Mouse (Mus musculus): ENCODE results near the gene Gm20388. TPM values are rescaled to one million over a fixed set of nuclear protein-coding genes. Genes with fewer than 3 reads are reported as not detected.

The Gm20388 gene
- total RNA-seq, 2 experiments from 2014 or later: 18.6 TPM; not detected in 1

GRCm38 (mm10) chr8:122689315-122689714 lies 2778.7 kb downstream of the Gm20388 start:
- intact Hi-C loops (cut with DNase I): no loop called here
- no peak for DNase-seq (ENCODE audit: low spot score in 2 of 2)

- no peak for DNase-seq (ENCODE audit: low spot score in 2 of 2)
- intact Hi-C loops (cut with DNase I): no loop called here
These were observed 2780.4 kb downstream of the Gm20388 start for GRCm38 (mm10) chr8:122691018-122691417.

- intact Hi-C loops (cut with DNase I): no loop called here
- DNase-seq (ENCODE audit: low spot score in 2 of 2): no peak
These were observed 2781.5 kb downstream of the Gm20388 start for GRCm38 (mm10) chr8:122692152-122692551.

DNA sequence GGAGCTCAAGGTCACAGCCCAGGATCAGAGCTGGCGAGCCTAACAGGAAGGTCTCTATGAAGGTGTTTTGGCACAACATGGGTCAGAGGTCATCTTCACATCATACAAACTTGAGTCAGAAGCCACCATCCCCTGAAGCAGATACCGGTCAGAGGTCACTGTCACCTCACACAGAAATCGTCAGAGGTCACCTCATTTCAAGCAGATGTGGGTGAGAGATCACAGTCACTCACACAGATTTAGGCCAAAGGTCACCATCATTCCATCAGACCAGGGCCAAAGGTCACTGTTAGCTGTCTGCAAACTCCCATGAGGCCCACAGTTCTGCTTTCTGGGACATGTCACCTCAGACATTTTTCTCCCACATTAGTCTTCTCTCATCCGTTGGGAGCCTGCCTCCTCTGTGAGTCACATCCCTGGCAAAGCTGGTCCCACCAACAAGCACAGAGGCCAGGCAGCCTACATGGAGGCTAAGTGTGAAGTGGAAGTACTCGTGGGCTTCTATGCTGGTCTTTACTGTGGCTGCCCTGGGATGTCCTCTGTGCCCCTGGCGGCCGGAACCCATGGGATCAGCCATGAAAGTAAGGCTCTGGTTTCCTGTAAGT lies 2784.9 kb downstream of the Gm20388 start:
- intact Hi-C loops (cut with DNase I): no loop called here
- DNase-seq (ENCODE audit: low spot score in 2 of 2): peak in 1 of 2 experiments; percentile 83

DNA sequence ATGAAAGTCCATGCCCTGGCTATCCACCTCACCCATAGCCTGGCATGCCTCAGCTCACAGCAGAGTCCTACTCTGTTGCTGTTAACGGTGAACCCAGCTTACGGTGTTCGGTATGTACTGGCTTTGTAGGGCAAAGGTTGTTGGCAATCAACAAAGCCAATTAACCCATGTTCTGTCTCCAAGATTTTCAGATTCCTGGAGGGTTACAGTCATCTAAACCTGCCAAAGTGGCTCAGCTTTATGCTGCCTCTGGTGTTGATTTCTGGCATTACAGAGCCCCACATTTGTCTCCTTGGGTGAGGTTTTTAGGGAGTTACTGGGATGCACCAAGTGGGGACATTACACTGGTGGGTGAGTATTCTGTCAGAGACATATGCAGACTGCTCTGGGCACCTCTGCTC lies 2786.5 kb downstream of the Gm20388 start:
- DNase-seq (ENCODE audit: low spot score in 2 of 2): peak in 1 of 2 experiments; percentile 38
- intact Hi-C loops (cut with DNase I): no loop called here

DNA sequence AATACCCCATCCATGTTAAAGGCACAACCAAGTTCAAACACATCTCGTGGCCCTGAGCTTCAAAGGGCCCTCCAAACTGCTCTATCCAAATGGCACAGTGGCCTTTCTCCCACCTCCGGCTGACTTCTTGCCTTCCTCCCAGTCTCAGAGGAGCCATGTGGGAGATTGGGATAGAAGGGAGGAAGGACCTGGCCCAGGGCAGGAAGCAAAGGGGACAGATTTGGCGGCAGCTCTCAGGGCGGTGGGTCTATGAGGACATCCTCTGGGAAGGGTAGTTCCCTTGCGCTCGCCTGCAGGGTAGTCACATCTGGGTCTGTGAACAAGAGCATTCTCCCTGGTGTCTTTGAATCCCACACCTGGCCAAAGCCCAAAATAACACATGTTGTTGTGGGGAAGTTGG lies 2786.9 kb downstream of the Gm20388 start:
- no peak for DNase-seq (ENCODE audit: low spot score in 2 of 2)
- intact Hi-C loops (cut with DNase I): no loop called here

DNA sequence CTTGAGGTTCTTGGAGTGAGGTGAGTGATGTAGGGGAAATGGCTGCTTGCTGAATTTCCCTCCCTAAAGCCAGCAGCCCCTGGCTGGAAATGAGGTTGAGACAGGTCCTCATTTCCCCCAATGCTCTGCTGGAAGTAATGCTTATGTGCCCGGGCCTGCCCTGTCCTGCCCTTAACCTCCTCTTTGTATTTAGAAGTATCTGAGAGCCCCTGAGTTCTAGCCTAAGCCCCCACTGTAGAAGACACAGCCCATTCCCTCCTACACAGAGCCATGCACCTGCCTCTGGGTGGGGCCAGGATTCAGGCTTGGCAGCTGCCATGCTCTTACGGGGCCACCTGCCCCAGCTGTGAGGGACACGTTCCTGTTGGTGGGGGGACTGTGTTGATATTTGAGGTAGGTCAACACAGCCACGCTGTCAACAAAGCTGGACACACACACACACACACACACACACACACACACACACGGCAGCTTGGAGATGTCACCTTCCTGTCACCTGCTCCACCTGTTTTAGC lies 2787.7 kb downstream of the Gm20388 start:
- DNase-seq (ENCODE audit: low spot score in 2 of 2): no peak
- intact Hi-C loops (cut with DNase I): no loop called here

DNA sequence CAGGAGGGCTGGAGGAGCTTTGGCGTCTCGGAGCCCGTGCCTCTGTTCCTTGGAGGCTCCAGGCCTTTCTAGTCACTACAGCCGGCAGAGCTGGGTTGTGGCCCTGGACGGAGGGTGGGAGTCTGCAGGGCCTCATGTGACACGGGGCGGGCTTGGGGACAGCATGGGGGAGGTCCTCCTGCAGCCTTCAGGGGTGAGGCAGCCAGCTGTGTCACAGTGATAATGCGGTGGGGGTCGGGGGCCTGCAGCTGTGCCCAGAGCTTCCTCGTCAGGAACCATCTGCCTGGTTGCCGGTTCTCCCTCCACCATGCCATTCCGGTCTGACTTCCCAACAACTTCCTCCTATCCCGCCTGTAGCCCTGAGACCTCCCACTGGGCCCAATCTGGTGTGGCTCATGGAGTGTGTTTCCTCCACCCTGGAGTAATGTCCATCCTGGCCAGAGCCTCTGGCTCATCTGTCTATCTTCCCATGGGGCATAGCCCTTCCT lies 2788.4 kb downstream of the Gm20388 start, which contains the start of gene Cbfa2t3:
Cbfa2t3 (minus strand) TSS at position 105 of the 488 bp plus-strand sequence.
- intact Hi-C loops (cut with DNase I): no loop called here
- no peak for DNase-seq (ENCODE audit: low spot score in 2 of 2)

DNA sequence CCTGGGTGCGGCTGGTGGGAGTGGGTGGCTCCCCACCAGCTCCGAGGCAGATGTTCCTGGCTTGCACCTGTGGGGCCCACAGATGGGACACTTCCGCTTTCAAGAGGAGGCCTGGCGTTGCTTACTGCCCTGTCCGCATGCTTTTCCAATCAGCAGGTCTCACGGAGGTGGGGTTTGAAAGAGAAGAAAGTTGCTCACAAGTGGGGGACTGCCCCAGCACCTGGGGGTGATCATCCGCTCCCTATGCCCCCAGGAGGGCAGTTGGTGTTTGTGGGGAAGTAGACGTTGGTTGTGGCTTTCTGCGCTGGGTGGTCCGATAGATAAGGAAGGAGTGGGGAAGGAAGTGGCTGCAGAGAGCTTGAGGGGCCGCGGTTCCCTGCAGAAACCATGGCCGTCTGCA lies 2790.0 kb downstream of the Gm20388 start:
- no peak for DNase-seq (ENCODE audit: low spot score in 2 of 2)
- intact Hi-C loops (cut with DNase I): no loop called here

- intact Hi-C loops (cut with DNase I): no loop called here
- no peak for DNase-seq (ENCODE audit: low spot score in 2 of 2)
These were observed 2791.0 kb downstream of the Gm20388 start for GRCm38 (mm10) chr8:122701441-122702185.

DNA sequence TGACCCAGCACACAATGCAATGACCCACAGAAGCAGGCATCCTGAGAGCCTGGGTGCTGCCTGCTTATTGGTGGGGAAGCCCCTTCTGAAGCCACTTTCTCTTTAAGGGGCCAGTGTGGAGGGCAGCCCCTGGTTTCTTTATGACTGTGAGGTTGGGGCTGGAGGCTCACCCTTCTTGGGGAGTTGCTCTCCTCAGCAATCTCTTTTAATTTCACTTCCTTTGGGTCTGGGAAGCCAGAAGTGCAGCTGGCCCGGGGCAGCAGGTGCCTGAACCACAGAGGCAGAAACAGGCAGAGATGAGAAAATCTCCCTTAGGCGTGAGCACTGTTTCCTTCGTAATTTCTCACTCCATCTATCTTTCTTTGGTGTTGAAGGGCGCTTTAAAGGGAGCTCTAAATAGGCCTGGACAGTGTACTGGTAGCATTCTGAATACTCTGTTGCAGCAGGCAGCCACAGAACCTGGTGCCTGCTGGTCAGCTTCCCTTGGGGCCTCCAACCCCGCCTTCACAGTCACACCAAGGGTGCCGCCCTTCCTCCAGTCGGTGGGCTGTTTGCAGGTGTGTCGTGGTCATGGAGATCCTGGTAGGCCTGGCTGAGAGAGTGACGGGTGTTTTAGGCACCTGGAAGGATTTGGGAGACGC lies 2791.8 kb downstream of the Gm20388 start:
- intact Hi-C loops (cut with DNase I): no loop called here
- no peak for DNase-seq (ENCODE audit: low spot score in 2 of 2)

- intact Hi-C loops (cut with DNase I): no loop called here
These were observed 2792.3 kb downstream of the Gm20388 start for GRCm38 (mm10) chr8:122702957-122703356.

DNA sequence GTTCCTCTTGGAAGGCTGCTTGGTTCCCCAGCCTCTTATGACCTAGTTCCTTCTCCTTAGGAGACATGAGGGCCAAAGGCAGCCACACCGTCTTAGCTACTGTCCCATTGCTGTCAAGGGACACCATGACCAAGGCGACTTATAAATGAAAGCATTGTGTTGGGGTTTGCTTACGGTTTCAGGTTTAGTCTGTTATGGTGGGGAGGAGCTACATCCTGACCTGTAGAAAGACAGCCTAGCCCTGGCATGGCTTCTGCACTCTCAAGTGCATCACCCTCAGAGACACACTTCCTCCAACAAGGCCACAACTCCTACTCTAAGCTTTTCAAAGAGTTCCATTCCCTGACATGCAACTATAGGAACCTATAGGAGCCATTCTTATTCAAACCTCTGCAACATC lies 2794.0 kb downstream of the Gm20388 start:
- intact Hi-C loops (cut with DNase I): no loop called here
- DNase-seq (ENCODE audit: low spot score in 2 of 2): no peak

More at GRCm38 (mm10) chr8:122702957-122703356, 2792.3 kb downstream of the Gm20388 start:
- no peak for DNase-seq (ENCODE audit: low spot score in 2 of 2)

DNA sequence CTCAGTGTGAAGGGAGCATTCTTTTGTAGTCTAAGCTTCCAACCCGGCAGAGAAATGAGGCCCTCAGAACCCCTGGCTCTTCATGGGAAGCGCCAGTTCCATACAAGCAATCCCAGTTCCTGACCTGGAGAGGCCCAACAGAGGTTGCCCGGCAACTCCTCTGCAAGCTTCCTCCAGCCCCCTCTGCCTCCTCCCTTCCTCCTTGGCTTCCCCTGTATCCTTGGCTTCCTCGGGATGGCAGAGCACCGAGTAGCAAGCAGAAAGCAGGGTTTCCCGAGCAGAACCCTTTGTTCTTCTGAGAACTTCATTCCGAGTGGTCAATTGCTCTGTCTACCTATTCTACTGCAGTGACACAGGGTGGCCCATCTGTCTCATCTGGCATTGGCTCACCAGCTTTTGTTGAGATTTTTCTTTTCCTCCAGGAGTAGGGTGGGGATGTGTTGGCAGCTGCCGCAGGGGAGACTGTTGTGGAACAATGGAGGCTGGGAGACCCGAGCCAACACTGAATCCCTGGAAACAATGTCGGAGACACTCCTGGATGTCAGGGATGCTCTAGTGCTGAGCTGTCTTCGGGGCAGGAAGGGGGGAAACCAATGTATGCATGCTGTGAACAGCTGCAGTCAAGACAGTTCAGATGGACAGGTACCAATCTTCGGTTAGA lies 2795.4 kb downstream of the Gm20388 start:
- DNase-seq (ENCODE audit: low spot score in 2 of 2): no peak
- intact Hi-C loops (cut with DNase I): no loop called here

DNA sequence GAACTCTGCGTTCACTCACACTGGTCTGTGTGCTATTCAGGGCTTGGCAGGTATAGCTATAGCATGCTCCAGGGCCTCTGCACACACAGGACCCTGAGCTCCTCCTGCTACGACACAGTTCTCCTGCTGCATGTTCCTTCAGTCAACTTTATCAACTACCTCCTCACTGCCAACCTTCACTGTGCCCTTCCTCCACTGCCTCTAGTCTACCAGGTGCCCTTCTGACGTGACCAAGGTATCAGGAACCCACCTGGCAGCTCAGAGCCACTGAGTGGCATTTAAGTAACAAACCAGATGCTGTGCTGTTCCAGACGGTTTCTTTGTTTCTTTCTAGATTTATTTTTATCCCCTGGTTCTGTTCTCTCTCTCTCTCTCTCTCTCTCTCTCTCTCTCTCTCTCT lies 2796.5 kb downstream of the Gm20388 start:
- DNase-seq (ENCODE audit: low spot score in 2 of 2): no peak
- intact Hi-C loops (cut with DNase I): no loop called here

GRCm38 (mm10) chr8:122709340-122710111 lies 2798.9 kb downstream of the Gm20388 start:
- DNase-seq (ENCODE audit: low spot score in 2 of 2): peak in 1 of 2 experiments; percentile 56

DNA sequence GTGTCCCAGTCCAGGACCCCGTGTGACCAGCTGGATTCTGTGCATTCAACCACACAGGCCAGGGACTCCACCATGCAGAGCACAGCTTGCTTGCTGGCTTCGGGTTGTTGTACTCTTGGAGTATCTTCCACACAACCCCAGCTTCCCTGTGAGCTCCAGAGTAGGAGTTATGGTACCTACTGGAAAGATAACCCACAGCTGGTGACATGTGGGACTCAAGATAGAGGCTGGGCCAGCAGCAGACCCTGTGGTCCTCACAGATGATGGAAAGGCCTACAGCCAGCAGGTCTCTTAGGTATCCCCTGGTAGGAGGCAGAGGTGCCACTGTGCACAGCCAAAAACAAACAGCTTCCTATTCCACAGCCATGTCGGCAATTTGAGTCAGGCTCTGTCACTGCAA lies 2800.8 kb downstream of the Gm20388 start:
- no peak for DNase-seq (ENCODE audit: low spot score in 2 of 2)
- intact Hi-C loops (cut with DNase I): no loop called here

More at GRCm38 (mm10) chr8:122709340-122710111, 2798.9 kb downstream of the Gm20388 start:
- intact Hi-C loops (cut with DNase I): no loop called here

- no peak for DNase-seq (ENCODE audit: low spot score in 2 of 2)
- intact Hi-C loops (cut with DNase I): no loop called here
These were observed 2801.3 kb downstream of the Gm20388 start for GRCm38 (mm10) chr8:122711891-122712365.
